Mouse (Mus musculus) liver, embryonic 14.5 days (tissue): ENCODE results near the gene Anxa2.

Experiments
- CTCF ChIP-seq: IDR thresholded peaks from 2 replicates; pipeline ENCODE4 v1.5.1; 2016; ENCODE audit warnings: antibody characterized with exemption, low read depth, control low read depth
- EP300 ChIP-seq: IDR thresholded peaks from 2 replicates; pipeline ENCODE4 v1.6.1; 2016; ENCODE audit warnings: antibody characterized with exemption, low read depth

GRCm38 (mm10) chr9:69455391-69455790, 2.0 kb downstream of the Anxa2 start:
- no peak for TF ChIP-seq CTCF
- TF ChIP-seq EP300 = no peak
